Mouse (Mus musculus) hindbrain, postnatal 0 days (tissue): ENCODE measurements around the gene Aatf. TPM values are rescaled to one million over a fixed set of nuclear protein-coding genes. Genes with fewer than 3 reads are reported as not detected.

ENCODE experiments used
- ATAC-seq: fragments of 200-750 bp; cut with Nextera tagmentation; 2 replicates; pipeline ENCODE4 v1.8.0; 2017; ENCODE audit warnings: mild to moderate bottlenecking, moderate TSS enrichment, moderate library complexity
- DNase-seq: peaks from one replicate; pipeline ENCODE4 v3.0.0-alpha.2; 2015; ENCODE audit warnings: low spot score
- H3K27ac ChIP-seq: fragments of 300-500 bp; sonication (generic); 2 replicates; pipeline ENCODE4 v1.5.1; 2014; ENCODE audit warnings: mild to moderate bottlenecking
- H3K27me3 ChIP-seq: fragments of 300-500 bp; sonication (generic); 2 replicates; pipeline ENCODE4 v1.6.1; 2014; ENCODE audit warnings: low read length, mixed read lengths; ENCODE audit not compliant: insufficient read depth
- H3K36me3 ChIP-seq: fragments of 300-500 bp; sonication (generic); 2 replicates; pipeline ENCODE4 v1.6.1; 2014; ENCODE audit warnings: low read length, mixed read lengths; ENCODE audit not compliant: insufficient read depth
- H3K4me1 ChIP-seq: fragments of 300-500 bp; sonication (generic); 2 replicates; pipeline ENCODE4 v1.6.1; 2014; ENCODE audit warnings: antibody characterized with exemption, low read length, mixed read lengths; ENCODE audit not compliant: insufficient read depth
- H3K4me2 ChIP-seq: fragments of 300-500 bp; sonication (generic); 2 replicates; pipeline ENCODE4 v1.6.1; 2014; ENCODE audit warnings: low read depth, mild to moderate bottlenecking, low read length, moderate library complexity, mixed read lengths
- H3K4me3 ChIP-seq: fragments of 300-500 bp; sonication (generic); 2 replicates; pipeline ENCODE4 v1.5.1; 2014; ENCODE audit warnings: low read length
- H3K9ac ChIP-seq: fragments of 300-500 bp; sonication (generic); replicated peaks from 2 replicates; pipeline ENCODE4 v1.6.1; 2014; ENCODE audit warnings: mild to moderate bottlenecking, low read length, moderate library complexity, mixed read lengths
- H3K9me3 ChIP-seq: fragments of 300-500 bp; sonication (generic); 2 replicates; pipeline ENCODE4 v1.6.1; 2016; ENCODE audit warnings: low read length, mixed read lengths
- CTCF ChIP-seq: IDR thresholded peaks from 2 replicates; pipeline ENCODE4 v1.5.1; 2016; ENCODE audit warnings: antibody characterized with exemption, control low read depth, low read depth
- WGBS: fragments of 180-500 bp; shearing (Covaris S2); extraction: QIAGEN DNeasy Blood & Tissue Kit; methylation state at CpG from one replicate; pipeline ENCODE4 v1.1.7; 2014; 5-methylcytosine and 5-hydroxymethylcytosine counted together
- polyA plus RNA-seq: library from polyadenylated mRNA; unstranded; fragments of >200 nt; fragmentation: Nextera tagmentation; extraction: Ambion mirVana; gene quantifications from 2 replicates; pipeline ENCODE4 v1.2.1, GENCODE M21; 2015
- total RNA-seq: library from RNA; depleted of rRNA; stranded (reverse); fragments of >200 nt; gene quantifications from 2 replicates; pipeline ENCODE4 v1.2.3, GENCODE M21; 2014

Gene Aatf
- total and polyA plus RNA-seq, 2 experiments from 2014 or later: 17.2 to 42.7 TPM

DNA sequence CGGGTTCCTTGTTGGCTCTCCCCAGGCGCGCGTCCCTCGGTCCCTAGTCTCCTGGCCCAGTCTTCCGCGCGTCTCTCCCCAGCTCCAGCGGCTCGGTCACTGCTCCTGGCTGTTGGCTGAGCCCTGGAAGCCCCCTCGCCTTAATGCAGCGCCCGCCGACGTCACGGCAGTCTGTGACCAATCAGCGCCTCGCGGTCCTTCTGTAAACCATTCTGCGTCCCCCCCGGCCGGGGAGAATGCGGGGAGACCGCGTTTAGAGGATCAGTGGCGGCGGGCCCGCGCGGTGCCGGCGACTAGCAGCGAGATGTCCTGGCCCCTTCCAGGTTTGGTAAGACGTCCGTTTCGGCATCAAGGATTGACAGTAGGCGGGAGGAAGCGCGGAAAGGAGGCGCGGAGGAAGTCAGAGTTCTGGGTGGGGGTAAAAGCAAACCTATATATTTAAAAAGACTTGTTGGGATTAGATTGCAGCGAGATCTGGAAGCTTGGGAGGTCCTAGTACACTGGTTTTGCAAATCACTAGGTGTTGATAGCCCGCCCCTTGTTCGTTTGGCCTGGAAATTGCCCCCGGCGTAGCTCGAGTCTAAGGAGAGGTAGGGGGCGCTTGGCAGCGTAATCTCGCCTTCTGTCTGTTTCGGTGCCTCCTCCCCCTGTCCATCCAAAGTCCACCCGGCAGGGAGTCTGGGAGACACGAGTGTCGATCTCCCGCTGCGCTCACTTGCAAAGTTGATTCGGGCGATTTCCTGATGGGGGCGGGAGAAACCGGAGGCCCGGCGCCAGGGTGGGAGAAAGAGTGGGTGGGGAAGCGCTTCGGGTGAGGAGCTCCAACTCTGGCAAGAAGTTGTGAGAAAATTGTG, 12.3 kb upstream of the Aatf start, which contains the start of gene Lhx1:
TSS of gene Lhx1 (minus strand) at position 115 of the 854 bp plus-strand sequence.
- no peaks in the 10 kb centered on the region for H3K9me3 ChIP-seq
- ATAC-seq: peak; percentile 77
- peak within 1 kb of the TSS; percentile 69 for H3K9ac ChIP-seq
- under 1% methylated on average over 64 of the region's 64 CpGs for WGBS
- peak within 1 kb of the TSS; percentile 77 for H3K27ac ChIP-seq
- no peaks in the 10 kb centered on the region for H3K36me3 ChIP-seq
- peak within 1 kb of the TSS; percentile 68 for H3K4me2 ChIP-seq
- peaks cover 30% of the 10 kb centered on the region for H3K27me3 ChIP-seq
- H3K4me3 ChIP-seq: peak within 1 kb of the TSS; percentile 56
- no peak; the same call in none of the 2 replicates for TF ChIP-seq CTCF
- H3K4me1 ChIP-seq: peaks cover 11% of the 10 kb centered on the region; the same call in 1 of the 2 replicates
- DNase-seq: peak; percentile 92

DNA sequence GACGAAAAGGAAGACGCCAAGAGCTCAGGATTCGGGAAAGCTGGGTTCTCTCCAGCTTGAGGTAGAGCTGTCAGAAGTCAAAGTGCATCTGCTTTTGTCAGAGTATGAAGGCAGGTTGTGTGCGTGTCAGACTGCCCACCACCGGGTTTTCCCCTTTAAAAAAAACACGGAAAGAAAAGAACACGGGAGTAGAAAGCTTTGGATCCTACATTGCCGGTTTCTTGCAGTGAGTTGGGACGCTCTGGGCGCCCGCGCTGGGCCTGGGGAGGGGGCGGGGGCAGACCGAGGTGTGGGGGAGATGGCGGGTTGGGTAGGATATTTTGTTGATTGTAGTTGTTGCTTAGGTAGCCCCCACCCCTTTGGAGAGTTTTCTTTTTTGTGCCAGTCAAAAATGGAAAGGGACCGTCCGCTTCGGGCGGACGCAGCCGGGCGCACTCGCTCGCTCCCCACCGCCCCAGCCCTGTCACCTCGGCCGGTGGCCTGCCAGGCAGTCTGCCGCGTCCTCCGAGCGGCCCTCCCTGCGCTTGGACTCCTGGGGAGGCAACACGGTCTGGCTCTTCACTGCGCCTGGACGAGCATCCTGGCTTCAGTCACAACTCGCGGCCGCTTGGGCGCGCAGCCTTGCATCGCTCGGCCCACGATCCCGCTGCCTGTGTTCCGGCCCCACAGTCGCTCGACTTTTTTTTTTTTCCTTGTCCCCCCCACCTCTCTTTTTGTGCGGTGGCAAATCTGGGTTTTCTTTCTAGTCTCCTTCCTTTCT, 11.4 kb upstream of the Aatf start:
- under 1% methylated on average over 48 of the region's 48 CpGs for WGBS
- ATAC-seq (no peak), DNase-seq (peak; percentile 67)
- H3K9ac ChIP-seq: peak overlapping the region; percentile 69
- H3K27me3 ChIP-seq: peaks cover 25% of the 10 kb centered on the region
- H3K4me1 ChIP-seq: peaks cover 4% of the 10 kb centered on the region; the same call in 1 of the 2 replicates
- H3K4me3 ChIP-seq: peak overlapping the region; percentile 56
- H3K27ac ChIP-seq: peak overlapping the region; percentile 77
- peak overlapping the region; percentile 68 for H3K4me2 ChIP-seq
- no peaks in the 10 kb centered on the region for H3K36me3 ChIP-seq
- TF ChIP-seq CTCF: peak; percentile 39
- H3K9me3 ChIP-seq: no peaks in the 10 kb centered on the region

- no peak for TF ChIP-seq CTCF
- peak overlapping the region; percentile 69 for H3K9ac ChIP-seq
- H3K4me1 ChIP-seq: peaks cover 4% of the 10 kb centered on the region; the same call in 1 of the 2 replicates
- no peaks in the 10 kb centered on the region for H3K36me3 ChIP-seq
- peak overlapping the region; percentile 77 for H3K27ac ChIP-seq
- no peaks in the 10 kb centered on the region for H3K9me3 ChIP-seq
- H3K4me3 ChIP-seq: peak overlapping the region; percentile 56
- H3K27me3 ChIP-seq: peaks cover 25% of the 10 kb centered on the region
- no peak for DNase-seq
- no peak for ATAC-seq
- WGBS: 1% methylated on average over 35 of the region's 35 CpGs
- H3K4me2 ChIP-seq: peak overlapping the region; percentile 68
These were observed 10.7 kb upstream of the Aatf start for GRCm38 (mm10) chr11:84523841-84524510.

- Histone ChIP-seq H3K4me3 (peak overlapping the region; percentile 56), H3K9ac (peak overlapping the region; percentile 69), H3K27ac (peak overlapping the region; percentile 77), H3K4me2 (peak overlapping the region; percentile 68), H3K9me3 (no peaks in the 10 kb centered on the region), H3K27me3 (peaks cover 27% of the 10 kb centered on the region), H3K36me3 (no peaks in the 10 kb centered on the region), H3K4me1 (peaks cover 4% of the 10 kb centered on the region; the same call in 1 of the 2 replicates)
- ATAC-seq: no peak
- 2% methylated on average over 16 of the region's 16 CpGs for WGBS
- no peak for TF ChIP-seq CTCF
- no peak for DNase-seq
These were observed 10.1 kb upstream of the Aatf start for GRCm38 (mm10) chr11:84523321-84523831.

DNA sequence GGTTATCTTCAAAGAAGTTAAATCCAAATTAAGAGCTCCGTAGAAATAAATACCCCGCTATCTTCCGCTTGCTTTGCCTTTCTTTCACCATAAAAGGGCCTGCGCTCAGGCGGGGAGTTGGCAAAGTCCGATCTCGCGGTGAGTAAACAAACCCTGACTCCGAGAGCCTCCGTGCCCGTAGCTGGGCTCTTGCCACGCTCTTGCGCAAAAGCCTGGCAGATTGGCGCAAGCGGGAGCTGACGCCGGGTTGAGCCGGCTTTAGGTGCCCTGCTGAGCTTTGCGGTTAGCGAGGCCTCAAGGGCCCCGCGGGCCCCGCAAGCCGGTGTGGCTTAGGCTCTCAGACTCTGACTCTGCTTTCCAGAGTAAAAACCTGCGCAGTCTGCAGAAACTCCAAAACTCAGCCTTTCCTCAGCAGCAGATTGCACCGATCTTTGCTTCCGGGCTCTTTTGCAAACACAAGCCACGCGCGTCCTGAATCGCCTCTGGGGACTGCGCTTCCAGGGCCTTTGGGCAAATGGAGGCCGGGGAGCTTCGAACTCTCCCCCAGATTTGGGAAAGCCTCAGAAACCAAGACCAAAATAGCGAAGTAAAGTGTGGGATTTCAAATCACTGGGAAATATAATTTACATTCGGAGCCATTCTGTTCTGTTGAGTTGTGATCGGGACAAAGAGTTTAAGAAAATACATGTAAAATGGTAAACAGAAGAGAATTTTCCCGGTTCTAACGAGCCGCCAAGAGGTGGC, 9.4 kb upstream of the Aatf start:
- no peaks in the 10 kb centered on the region for H3K36me3 ChIP-seq
- H3K4me2 ChIP-seq: peak overlapping the region; percentile 68
- H3K4me1 ChIP-seq: peaks cover 4% of the 10 kb centered on the region; the same call in 1 of the 2 replicates
- DNase-seq: peak; percentile 75
- peaks cover 27% of the 10 kb centered on the region for H3K27me3 ChIP-seq
- TF ChIP-seq CTCF: no peak
- H3K4me3 ChIP-seq: peak overlapping the region; percentile 56
- 0 out of 2 replicates have a peak, but pooled peaks have one; percentile 24 for ATAC-seq
- H3K9ac ChIP-seq: peak overlapping the region; percentile 69
- WGBS: 1% methylated on average over 40 of the region's 40 CpGs
- peak overlapping the region; percentile 77 for H3K27ac ChIP-seq
- no peaks in the 10 kb centered on the region for H3K9me3 ChIP-seq
